Mouse (Mus musculus) brain, adult 10 weeks (tissue): Measurements from ENCODE around the gene Cyp26a1. TPM values are rescaled to one million over a fixed set of nuclear protein-coding genes. Genes with fewer than 3 reads are reported as not detected.

Experiments
- polyA plus RNA-seq: library from polyadenylated mRNA; stranded (reverse); fragments of 350-450 nt; fragmentation: Illumina TruSeq; extraction: RNeasy Lipid Tissue Mini Kit (QIAGEN cat#74804); gene quantifications from one replicate; pipeline ENCODE4 v1.2.3, GENCODE M21; 2015; ENCODE audit warnings: low read depth, low replicate concordance

The Cyp26a1 gene
- not detected for polyA plus RNA-seq

DNA sequence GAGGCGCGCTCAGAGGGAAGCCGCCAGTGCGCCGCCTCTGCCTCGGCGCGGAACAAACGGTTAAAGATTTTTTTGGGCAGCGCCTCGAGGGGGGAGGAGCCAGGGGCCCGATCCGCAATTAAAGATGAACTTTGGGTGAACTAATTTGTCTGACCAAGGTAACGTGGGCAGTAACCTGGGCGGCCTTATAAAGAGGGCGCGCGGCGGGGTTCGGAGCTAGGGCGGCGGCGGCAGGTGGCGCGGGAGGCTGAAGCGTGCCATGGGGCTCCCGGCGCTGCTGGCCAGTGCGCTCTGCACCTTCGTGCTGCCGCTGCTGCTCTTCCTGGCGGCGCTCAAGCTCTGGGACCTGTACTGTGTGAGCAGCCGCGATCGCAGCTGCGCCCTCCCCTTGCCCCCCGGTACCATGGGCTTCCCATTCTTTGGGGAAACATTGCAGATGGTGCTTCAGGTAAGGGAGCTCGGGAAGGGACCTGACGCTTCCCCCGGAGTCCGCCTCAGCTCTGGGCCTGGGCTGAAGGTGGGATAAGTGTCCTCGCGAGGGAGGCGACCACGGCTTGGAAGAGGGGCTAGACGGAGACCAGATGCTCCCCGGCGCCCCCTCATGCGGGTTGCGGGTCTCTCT is at the start of gene Cyp26a1:
Gene Cyp26a1 (plus strand): TSS at position 148 of the 622 bp plus-strand sequence.

DNA sequence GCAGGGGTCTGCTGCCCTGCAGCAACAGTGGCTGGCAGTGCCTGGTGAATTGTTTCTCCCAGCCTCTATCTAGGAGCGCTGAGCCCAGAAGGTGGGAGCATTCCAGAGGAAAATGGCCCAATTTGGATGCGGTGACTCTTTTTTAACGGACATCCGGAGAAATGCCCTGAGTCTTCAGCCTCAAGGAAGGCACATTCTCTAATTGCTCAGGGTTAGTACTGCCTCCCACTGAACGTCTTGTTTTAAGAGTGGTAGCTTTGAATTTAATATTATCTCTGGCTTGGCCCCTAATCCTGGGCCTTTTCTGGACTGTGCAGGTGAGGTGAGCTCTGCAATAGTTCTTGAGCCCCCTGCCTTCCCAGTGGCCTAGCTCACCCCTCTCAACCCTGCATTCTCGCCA is 12.3 kb upstream of the Cyp26a1 start, which contains the start of gene Cyp26c1:
Gene Cyp26c1 (plus strand): TSS at position 301 of the 400 bp plus-strand sequence.

Other genes with a start within 250 kb of the Cyp26a1 start
- gene Exoc6, start 147.4 kb upstream of the Cyp26a1 start, polyA plus RNA-seq = 28.5 TPM
- gene Cyp26c1, start 12.2 kb upstream of the Cyp26a1 start, polyA plus RNA-seq = not detected